Mouse (Mus musculus) frontal cortex, adult 2 months (tissue): ENCODE data around the gene Rack1. TPM values are rescaled to one million over a fixed set of nuclear protein-coding genes. Genes with fewer than 3 reads are reported as not detected.
"Not testable (repeated sequence)": the region's sequence is repeated elsewhere in the genome, so short reads cannot be mapped to it uniquely, and the experiment has no call there.

Experiments
- DNase-seq, 2 experiments: peaks; one replicate each; pipeline ENCODE4 v3.0.0; 2022; ENCODE audit warnings: low spot score in 1 of 2; ENCODE audit errors: extremely low spot score in 1 of 2
- polyA plus RNA-seq: library from polyadenylated mRNA; depleted of rRNA; stranded (reverse); fragments of >200 nt; gene quantifications from 2 replicates; pipeline ENCODE4 v1.2.3, GENCODE M21; 2012

The Rack1 gene
- polyA plus RNA-seq, 1 experiment, result 453 TPM

GRCm38 (mm10) chr11:48817794-48818193 lies 17.7 kb downstream of the Rack1 start:
- DNase-seq, result no peak

GRCm38 (mm10) chr11:48818346-48818745 lies 18.2 kb downstream of the Rack1 start:
- DNase-seq, result peak; percentile 79 to 97

GRCm38 (mm10) chr11:48819614-48820307 lies 19.6 kb downstream of the Rack1 start:
- no peak for DNase-seq

GRCm38 (mm10) chr11:48820308-48820674 lies 20.2 kb downstream of the Rack1 start:
- no peak for DNase-seq

GRCm38 (mm10) chr11:48821299-48821698 lies 21.2 kb downstream of the Rack1 start:
- not testable (repeated sequence) for DNase-seq

GRCm38 (mm10) chr11:48822768-48823512 lies 22.8 kb downstream of the Rack1 start:
- DNase-seq, result no peak

- DNase-seq, result peak in 1 of 2 experiments; percentile 77
These were observed 23.4 kb downstream of the Rack1 start for GRCm38 (mm10) chr11:48823536-48823972.

- no peak for DNase-seq
These were observed 24.2 kb downstream of the Rack1 start for GRCm38 (mm10) chr11:48824311-48824830.

- not testable (repeated sequence) for DNase-seq
These were observed 26.0 kb downstream of the Rack1 start, which contains the start of the genes Trim7 and Gm12184 for GRCm38 (mm10) chr11:48825979-48826751. TSS of gene Trim7 (plus strand) at chr11:48826140. TSS of gene Gm12184 (minus strand) at chr11:48826655.

GRCm38 (mm10) chr11:48826752-48827096 lies 26.6 kb downstream of the Rack1 start:
- no peak for DNase-seq

- no peak for DNase-seq
These were observed 27.8 kb downstream of the Rack1 start for GRCm38 (mm10) chr11:48827926-48828325.

- DNase-seq, result no peak
These were observed 30.1 kb downstream of the Rack1 start for GRCm38 (mm10) chr11:48830279-48830678.

- no peak for DNase-seq
These were observed 31.1 kb downstream of the Rack1 start for GRCm38 (mm10) chr11:48831273-48831672.

GRCm38 (mm10) chr11:48833078-48833730 lies 33.1 kb downstream of the Rack1 start:
- DNase-seq, result no peak

GRCm38 (mm10) chr11:48833731-48834639 lies 33.9 kb downstream of the Rack1 start:
- peak; percentile 76 to 98 for DNase-seq

- no peak for DNase-seq
These were observed 35.8 kb downstream of the Rack1 start for GRCm38 (mm10) chr11:48835923-48836322.

- DNase-seq, result no peak
These were observed 36.8 kb downstream of the Rack1 start for GRCm38 (mm10) chr11:48836990-48837309.

- peak in 1 of 2 experiments; percentile 58 for DNase-seq
These were observed 37.4 kb downstream of the Rack1 start for GRCm38 (mm10) chr11:48837310-48838180.
